Mouse (Mus musculus) B cell, adult (primary cell): ENCODE measurements around the gene Mrpl21. TPM values are rescaled to one million over a fixed set of nuclear protein-coding genes. Genes with fewer than 3 reads are reported as not detected.

Experiments used
- total RNA-seq: library from RNA; stranded (reverse); gene quantifications from 4 replicates; pipeline ENCODE4 v1.2.4, GENCODE M21; 2023; ENCODE audit not compliant: inconsistent age

The Mrpl21 gene
- total RNA-seq, result 35.8 to 46.3 TPM (median 45.6 TPM) in 4 replicates

DNA sequence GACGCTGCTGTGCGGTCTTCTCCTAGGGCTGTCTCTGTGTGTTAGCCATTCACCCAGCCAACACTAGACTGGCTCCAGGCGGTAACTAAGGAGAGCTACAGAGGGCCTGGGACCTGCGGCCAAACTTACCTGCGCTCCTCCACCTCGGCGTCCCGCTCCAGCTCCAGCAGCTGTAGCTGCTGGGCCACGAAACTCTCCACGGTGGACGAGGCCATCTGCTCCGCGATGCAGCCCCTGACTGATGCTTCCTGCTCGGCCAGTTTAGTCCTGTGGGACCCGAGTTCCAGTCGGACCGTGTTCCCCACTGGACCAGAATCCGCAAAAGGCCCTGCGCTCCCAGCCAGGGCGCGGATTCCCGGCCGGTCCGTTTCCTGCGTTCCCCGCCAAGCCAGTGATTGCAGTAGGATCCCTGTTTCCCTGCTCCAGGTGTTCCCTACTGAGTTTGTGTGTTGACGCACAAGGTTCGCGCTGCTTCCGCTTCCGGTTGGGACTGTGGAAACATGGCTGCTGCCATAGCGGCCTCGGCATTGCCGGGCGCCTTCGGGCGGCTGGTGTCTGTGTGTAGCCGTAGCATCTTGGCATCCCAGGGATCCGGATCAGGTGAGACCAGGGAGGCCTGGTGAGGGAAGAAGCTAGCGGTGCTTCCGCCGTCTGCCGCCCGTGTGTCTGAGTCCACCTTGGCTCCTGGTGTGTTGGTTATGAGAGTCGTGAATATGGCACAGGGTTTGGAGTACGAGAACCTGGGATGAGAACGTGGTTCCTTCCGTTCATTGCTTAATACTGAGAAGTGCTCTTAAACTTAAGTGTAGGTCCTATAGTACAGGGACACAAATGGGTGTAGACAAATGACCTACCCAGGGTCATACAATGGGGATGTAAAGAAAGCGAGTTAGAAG, at the start of gene Mrpl21, which contains the start of gene Ighmbp2:
Gene Mrpl21 (plus strand): TSS at position 330 of the 896 bp plus-strand sequence.
Gene Ighmbp2 (minus strand): TSS at position 446 of the 896 bp plus-strand sequence.

DNA sequence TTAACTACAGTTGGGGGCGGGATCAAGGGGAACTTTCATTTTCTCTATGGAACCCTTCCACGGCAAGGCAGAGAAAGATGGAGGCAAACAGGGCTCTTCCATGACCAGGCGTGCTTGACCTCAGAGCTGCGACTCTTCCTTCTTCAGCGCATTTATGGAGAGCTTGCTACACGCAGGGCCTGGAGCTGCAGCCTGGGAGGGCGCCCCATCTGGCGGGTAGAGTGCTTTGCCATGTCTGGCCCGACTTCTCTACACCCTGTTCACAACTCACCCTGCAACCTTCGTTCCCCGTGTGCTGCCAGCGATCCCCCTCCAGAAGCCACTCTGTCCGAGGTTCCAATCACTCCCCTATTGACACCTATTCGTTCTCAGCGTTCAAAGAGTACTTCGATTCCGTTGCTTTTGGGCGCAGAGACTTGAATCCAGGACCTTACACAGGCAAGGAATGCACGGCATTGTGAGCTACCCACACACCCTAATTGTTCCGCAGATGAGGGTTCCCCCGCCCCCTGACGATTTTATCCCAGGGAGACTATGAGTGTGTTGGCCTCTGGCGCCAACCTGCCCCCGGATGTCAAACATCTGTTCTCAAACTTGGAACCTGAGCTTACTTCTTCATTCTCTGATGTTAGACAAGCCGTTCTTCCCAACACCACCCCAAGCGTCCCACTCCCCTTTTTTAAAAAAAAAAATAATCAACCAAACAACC, 39.7 kb downstream of the Mrpl21 start, which contains the start of gene Cpt1a:
Gene Cpt1a (plus strand): TSS at position 74 of the 709 bp plus-strand sequence.

Other genes with a start within 250 kb of the Mrpl21 start
- gene Ighmbp2, start 116 bp downstream of the Mrpl21 start, total RNA-seq, result 14.1 to 14.8 TPM (median 14.3 TPM) in 4 replicates
- 53.1 to 75.5 TPM (median 63.3 TPM) in 4 replicates for gene Cpt1a, start 39.4 kb downstream of the Mrpl21 start, total RNA-seq
- 0.33 to 1.5 TPM (median 0.77 TPM) in 4 replicates for gene Tesmin, start 106.0 kb downstream of the Mrpl21 start, total RNA-seq
- not detected in 4 replicates for gene Gal, start 131.6 kb downstream of the Mrpl21 start, total RNA-seq